ENCODE assay signal across 24 mouse cellular contexts in genomic region chr12:102785593-102785985, GRCm38 (mm10). TPM values are rescaled to one million over a fixed set of nuclear protein-coding genes. Genes with fewer than 3 reads are reported as not detected.
A peak's percentile ranks its signal among the peaks of the same experiment; 100 is the strongest.
DNase-seq lines count a peak whose midpoint lies in the region; ATAC-seq and TF ChIP-seq lines count a peak whose summit lies in the region.
"Had no signal": no experiment of that assay in that cellular context is flagged by ENCODE, and none has a peak within 500 bp of the region (broad histone marks: within the 10 kb centered on the region; RNA-seq: fewer than 3 reads in every experiment).

No protein-coding gene starts in this region.

- no peak for TF ChIP-seq CTCF in liver, postnatal 0 days (IDR thresholded peaks at IDR 0.05; ENCODE audit: low read depth)

- DNase-seq in layer of hippocampus, adult 11-12 months (ENCODE audit: low spot score), result peak; percentile 44
- DNase-seq in layer of hippocampus, postnatal 10 days (ENCODE audit: low spot score in 2 of 2), result no peak
- no peak for DNase-seq in liver, postnatal 0 days
- DNase-seq in layer of hippocampus, adult 9-11 months, result peak; percentile 54
- DNase-seq in kidney, postnatal 36 days, result no peak
- DNase-seq: adrenal gland, postnatal 10 days; cerebellum, adult 8-10 months; cerebellum, postnatal 25 days; heart, adult 18-20 months; heart, postnatal 10 days; heart, postnatal 4 days had no signal

- no peak for TF ChIP-seq EP300 in liver, postnatal 0 days (IDR thresholded peaks at IDR 0.05; ENCODE audit: low read depth)

- H3K4me2 ChIP-seq in liver, postnatal 0 days (ENCODE audit: low read depth, low read length), result peak overlapping the region; percentile 35
- H3K4me2 ChIP-seq in liver, embryonic 12.5 days, result no peak overlapping the region
- H3K4me2 ChIP-seq in kidney, embryonic 16.5 days (replicated peaks; ENCODE audit: low read depth, low read length), result no peak overlapping the region
- H3K4me2 ChIP-seq in hindbrain, embryonic 13.5 days, result no peak overlapping the region
- H3K4me2 ChIP-seq: embryonic facial prominence, embryonic 12.5 days; forebrain, embryonic 15.5 days; hindbrain, embryonic 12.5 days had no signal

- 83% methylated on average over 5 of the region's 5 CpGs for WGBS in liver, postnatal 0 days (ENCODE audit: insufficient replicate concordance)
- 82% methylated on average over 5 of the region's 5 CpGs for WGBS in liver, embryonic 12.5 days (ENCODE audit: insufficient replicate concordance)
- WGBS in kidney, embryonic 16.5 days, result 90% methylated on average over 5 of the region's 5 CpGs
- WGBS in hindbrain, embryonic 13.5 days, result 64% methylated on average over 5 of the region's 5 CpGs

- peaks cover 29% of the 10 kb centered on the region for H3K36me3 ChIP-seq in liver, postnatal 0 days (replicated peaks; ENCODE audit: insufficient read depth, low read length)
- H3K36me3 ChIP-seq in liver, embryonic 12.5 days, result peaks cover 76% of the 10 kb centered on the region
- peaks cover 40% of the 10 kb centered on the region for H3K36me3 ChIP-seq in kidney, embryonic 16.5 days (ENCODE audit: insufficient read depth, low read length)
- H3K36me3 ChIP-seq in hindbrain, embryonic 13.5 days, result peaks cover 63% of the 10 kb centered on the region

- no peaks in the 10 kb centered on the region for H3K9me3 ChIP-seq in liver, postnatal 0 days (ENCODE audit: low read length)
- no peaks in the 10 kb centered on the region for H3K9me3 ChIP-seq in liver, embryonic 12.5 days (replicated peaks)
- H3K9me3 ChIP-seq in kidney, embryonic 16.5 days (ENCODE audit: low read length), result no peaks in the 10 kb centered on the region
- no peaks in the 10 kb centered on the region for H3K9me3 ChIP-seq in hindbrain, embryonic 13.5 days
- H3K9me3 ChIP-seq: embryonic facial prominence, embryonic 12.5 days; forebrain, embryonic 15.5 days; heart, embryonic 10.5 days; hindbrain, embryonic 12.5 days had no signal

- ATAC-seq in liver, postnatal 0 days, result no peak
- ATAC-seq in liver, embryonic 12.5 days, result no peak
- no peak for ATAC-seq in kidney, embryonic 16.5 days (ENCODE audit: low FRiP score, low TSS enrichment)
- ATAC-seq in hindbrain, embryonic 13.5 days (ENCODE audit: low FRiP score), result no peak
- ATAC-seq: forebrain, embryonic 15.5 days had no signal

- no peak overlapping the region for H3K9ac ChIP-seq in liver, postnatal 0 days (replicated peaks)
- H3K9ac ChIP-seq in liver, embryonic 12.5 days, result no peak overlapping the region
- H3K9ac ChIP-seq in kidney, embryonic 16.5 days (replicated peaks; ENCODE audit: low read length), result no peak overlapping the region
- no peak overlapping the region for H3K9ac ChIP-seq in hindbrain, embryonic 13.5 days
- H3K9ac ChIP-seq: embryonic facial prominence, embryonic 12.5 days; forebrain, embryonic 15.5 days; hindbrain, embryonic 12.5 days had no signal

- no peak overlapping the region for H3K4me3 ChIP-seq in liver, postnatal 0 days (ENCODE audit: low read depth, low read length)
- H3K4me3 ChIP-seq in liver, embryonic 12.5 days, result no peak overlapping the region
- no peak overlapping the region for H3K4me3 ChIP-seq in kidney, embryonic 16.5 days (ENCODE audit: low read length)
- no peak overlapping the region for H3K4me3 ChIP-seq in hindbrain, embryonic 13.5 days
- H3K4me3 ChIP-seq: embryonic facial prominence, embryonic 12.5 days; forebrain, embryonic 15.5 days; heart, embryonic 10.5 days; hindbrain, embryonic 12.5 days had no signal

- H3K27ac ChIP-seq in liver, postnatal 0 days (ENCODE audit: low read depth), result peak overlapping the region; percentile 55
- H3K27ac ChIP-seq in liver, embryonic 12.5 days, result no peak overlapping the region
- no peak overlapping the region for H3K27ac ChIP-seq in kidney, embryonic 16.5 days (ENCODE audit: low read length)
- no peak overlapping the region for H3K27ac ChIP-seq in hindbrain, embryonic 13.5 days
- H3K27ac ChIP-seq: embryonic facial prominence, embryonic 12.5 days; forebrain, embryonic 15.5 days; heart, embryonic 10.5 days; hindbrain, embryonic 12.5 days had no signal

- no peaks in the 10 kb centered on the region for H3K27me3 ChIP-seq in liver, postnatal 0 days (ENCODE audit: insufficient read depth, low read length)
- H3K27me3 ChIP-seq in liver, embryonic 12.5 days (replicated peaks), result no peaks in the 10 kb centered on the region
- H3K27me3 ChIP-seq in kidney, embryonic 16.5 days (ENCODE audit: insufficient read depth, low read length), result no peaks in the 10 kb centered on the region
- no peaks in the 10 kb centered on the region for H3K27me3 ChIP-seq in hindbrain, embryonic 13.5 days
- H3K27me3 ChIP-seq: embryonic facial prominence, embryonic 12.5 days; forebrain, embryonic 15.5 days; hindbrain, embryonic 12.5 days had no signal

- H3K4me1 ChIP-seq in liver, postnatal 0 days (ENCODE audit: insufficient read depth), result peaks cover 4% of the 10 kb centered on the region; the same call in 1 of the 2 replicates
- no peaks in the 10 kb centered on the region for H3K4me1 ChIP-seq in liver, embryonic 12.5 days
- no peaks in the 10 kb centered on the region for H3K4me1 ChIP-seq in kidney, embryonic 16.5 days (ENCODE audit: insufficient read depth, low read length)
- no peaks in the 10 kb centered on the region for H3K4me1 ChIP-seq in hindbrain, embryonic 13.5 days (replicated peaks)
- H3K4me1 ChIP-seq: embryonic facial prominence, embryonic 12.5 days; forebrain, embryonic 15.5 days; heart, embryonic 10.5 days; hindbrain, embryonic 12.5 days had no signal

RNA-seq across cellular contexts. Expression of gene Gm20604, which starts 27.1 kb away (rescaled TPM):
- 10 to 100 TPM; 17.8 to 18.0 TPM for total RNA-seq in layer of hippocampus, postnatal 10 days (2021)
- polyA plus RNA-seq in liver, postnatal 0 days (2015; fragmentation: Nextera tagmentation; extraction: Ambion mirVana), result 5.2 and 5.4 TPM in 2 replicates
- polyA plus RNA-seq in liver, embryonic 12.5 days (2016; fragmentation: Nextera tagmentation; extraction: Ambion mirVana), result 11.8 and 12.4 TPM in 2 replicates
- polyA plus RNA-seq in kidney, embryonic 16.5 days (2015; fragmentation: Nextera tagmentation; extraction: Ambion mirVana), result 26.6 and 27.2 TPM in 2 replicates
- 40.7 and 43.7 TPM in 2 replicates for polyA plus RNA-seq in hindbrain, embryonic 13.5 days (2015; fragmentation: Nextera tagmentation; extraction: Ambion mirVana)

RNA-seq across cellular contexts. Expression of gene Ubr7, which starts 27.8 kb away (rescaled TPM):
- total RNA-seq in layer of hippocampus, postnatal 10 days (2021), result 10 to 100 TPM; 32.4 to 33.1 TPM
- polyA plus RNA-seq in liver, postnatal 0 days (2015; fragmentation: Nextera tagmentation; extraction: Ambion mirVana), result 11.5 and 12.5 TPM in 2 replicates
- 32.1 and 32.4 TPM in 2 replicates for polyA plus RNA-seq in liver, embryonic 12.5 days (2016; fragmentation: Nextera tagmentation; extraction: Ambion mirVana)
- polyA plus RNA-seq in kidney, embryonic 16.5 days (2015; fragmentation: Nextera tagmentation; extraction: Ambion mirVana), result 45.6 and 47.6 TPM in 2 replicates
- 36.9 and 37.0 TPM in 2 replicates for polyA plus RNA-seq in hindbrain, embryonic 13.5 days (2015; fragmentation: Nextera tagmentation; extraction: Ambion mirVana)

RNA-seq across cellular contexts. Expression of gene Gon7, which starts 28.0 kb away (rescaled TPM):
- 10 to 100 TPM; 12.4 to 12.6 TPM for total RNA-seq in layer of hippocampus, postnatal 10 days (2021)
- 10.8 and 13.0 TPM in 2 replicates for polyA plus RNA-seq in liver, postnatal 0 days (2015; fragmentation: Nextera tagmentation; extraction: Ambion mirVana)
- 20.6 and 23.2 TPM in 2 replicates for polyA plus RNA-seq in liver, embryonic 12.5 days (2016; fragmentation: Nextera tagmentation; extraction: Ambion mirVana)
- 29.3 and 34.0 TPM in 2 replicates for polyA plus RNA-seq in kidney, embryonic 16.5 days (2015; fragmentation: Nextera tagmentation; extraction: Ambion mirVana)
- polyA plus RNA-seq in hindbrain, embryonic 13.5 days (2015; fragmentation: Nextera tagmentation; extraction: Ambion mirVana), result 53.2 and 55.3 TPM in 2 replicates

RNA-seq across cellular contexts. Expression of gene Gm28051, which starts 28.0 kb away (rescaled TPM):
- total RNA-seq in layer of hippocampus, postnatal 10 days (2021), result not detected
- polyA plus RNA-seq in liver, postnatal 0 days (2015; fragmentation: Nextera tagmentation; extraction: Ambion mirVana), result not detected in 2 replicates
- 0.48 TPM in 1 of 2 replicates, not detected in the other for polyA plus RNA-seq in liver, embryonic 12.5 days (2016; fragmentation: Nextera tagmentation; extraction: Ambion mirVana)
- polyA plus RNA-seq in kidney, embryonic 16.5 days (2015; fragmentation: Nextera tagmentation; extraction: Ambion mirVana), result not detected in 2 replicates
- not detected in 2 replicates for polyA plus RNA-seq in hindbrain, embryonic 13.5 days (2015; fragmentation: Nextera tagmentation; extraction: Ambion mirVana)
- total RNA-seq: adrenal gland, postnatal 10 days; gastrocnemius, adult 8-10 months; gastrocnemius, postnatal 4 days; heart, adult 18-20 months; heart, postnatal 10 days; heart, postnatal 4 days; MEL had no signal
- polyA plus RNA-seq: cortical plate, adult 2 months; embryonic facial prominence, embryonic 12.5 days; forebrain, embryonic 11.5 days; forebrain, embryonic 15.5 days; heart, embryonic 10.5 days; heart, embryonic 14.5 days; hindbrain, embryonic 12.5 days had no signal

RNA-seq across cellular contexts. Expression of gene Tmem251, which starts 42.0 kb away (rescaled TPM):
- total RNA-seq in layer of hippocampus, postnatal 10 days (2021), result 1 to 10 TPM; 4.7 TPM
- 5.6 and 5.8 TPM in 2 replicates for polyA plus RNA-seq in liver, postnatal 0 days (2015; fragmentation: Nextera tagmentation; extraction: Ambion mirVana)
- polyA plus RNA-seq in liver, embryonic 12.5 days (2016; fragmentation: Nextera tagmentation; extraction: Ambion mirVana), result 11.5 and 12.3 TPM in 2 replicates
- 9.5 and 11.0 TPM in 2 replicates for polyA plus RNA-seq in kidney, embryonic 16.5 days (2015; fragmentation: Nextera tagmentation; extraction: Ambion mirVana)
- 11.5 and 12.2 TPM in 2 replicates for polyA plus RNA-seq in hindbrain, embryonic 13.5 days (2015; fragmentation: Nextera tagmentation; extraction: Ambion mirVana)

Comparison
In these comparisons a context has a peak if more than half of its experiments do, and no peak if none do; other contexts are left out.
1. DNase-seq: peak in layer of hippocampus, adult 11-12 months (single experiment) and layer of hippocampus, adult 9-11 months (single experiment); none in layer of hippocampus, postnatal 10 days (0 of 2), liver, postnatal 0 days (single experiment) and kidney, postnatal 36 days (0 of 2).